Mouse (Mus musculus) forebrain, embryonic 13.5 days (tissue): ENCODE measurements around the gene Rsph4a. TPM values are rescaled to one million over a fixed set of nuclear protein-coding genes. Genes with fewer than 3 reads are reported as not detected.

Experiments
- ATAC-seq: fragments of 200-750 bp; cut with Nextera tagmentation; 2 replicates; pipeline ENCODE4 v1.8.0; 2017
- H3K27ac ChIP-seq: fragments of 300-500 bp; sonication (generic); 2 replicates; pipeline ENCODE4 v1.5.1; 2015; ENCODE audit warnings: inconsistent platforms, mild to moderate bottlenecking, moderate library complexity
- H3K27me3 ChIP-seq: fragments of 300-500 bp; sonication (generic); 2 replicates; pipeline ENCODE4 v1.6.1; 2015; ENCODE audit warnings: mild to moderate bottlenecking, inconsistent platforms
- H3K36me3 ChIP-seq: fragments of 300-500 bp; sonication (generic); 2 replicates; pipeline ENCODE4 v1.6.1; 2015; ENCODE audit warnings: mild to moderate bottlenecking, inconsistent platforms; ENCODE audit not compliant: poor library complexity, severe bottlenecking
- H3K4me1 ChIP-seq: fragments of 300-500 bp; sonication (generic); 2 replicates; pipeline ENCODE4 v1.6.1; 2015; ENCODE audit warnings: inconsistent platforms
- H3K4me2 ChIP-seq: fragments of 300-500 bp; sonication (generic); 2 replicates; pipeline ENCODE4 v1.6.1; 2015; ENCODE audit warnings: inconsistent platforms, mild to moderate bottlenecking, moderate library complexity
- H3K4me3 ChIP-seq: fragments of 300-500 bp; sonication (generic); 2 replicates; pipeline ENCODE4 v1.5.1; 2015; ENCODE audit warnings: mild to moderate bottlenecking, inconsistent platforms
- H3K9ac ChIP-seq: fragments of 300-500 bp; sonication (generic); 2 replicates; pipeline ENCODE4 v1.6.1; 2015; ENCODE audit warnings: mild to moderate bottlenecking, inconsistent platforms
- H3K9me3 ChIP-seq: fragments of 300-500 bp; sonication (generic); replicated peaks from 2 replicates; pipeline ENCODE4 v1.6.1; 2016; ENCODE audit warnings: inconsistent platforms
- WGBS: fragments of 180-500 bp; shearing (Covaris S2); methylation state at CpG from one replicate; pipeline ENCODE4 v1.1.7; 2015; 5-methylcytosine and 5-hydroxymethylcytosine counted together
- polyA plus RNA-seq: library from polyadenylated mRNA; unstranded; fragments of >200 nt; fragmentation: Nextera tagmentation; extraction: Ambion mirVana; gene quantifications from 2 replicates; pipeline ENCODE4 v1.2.1, GENCODE M21; 2015

Gene Rsph4a
- polyA plus RNA-seq, 1 experiment from 2014 or later = 0.34 TPM

DNA sequence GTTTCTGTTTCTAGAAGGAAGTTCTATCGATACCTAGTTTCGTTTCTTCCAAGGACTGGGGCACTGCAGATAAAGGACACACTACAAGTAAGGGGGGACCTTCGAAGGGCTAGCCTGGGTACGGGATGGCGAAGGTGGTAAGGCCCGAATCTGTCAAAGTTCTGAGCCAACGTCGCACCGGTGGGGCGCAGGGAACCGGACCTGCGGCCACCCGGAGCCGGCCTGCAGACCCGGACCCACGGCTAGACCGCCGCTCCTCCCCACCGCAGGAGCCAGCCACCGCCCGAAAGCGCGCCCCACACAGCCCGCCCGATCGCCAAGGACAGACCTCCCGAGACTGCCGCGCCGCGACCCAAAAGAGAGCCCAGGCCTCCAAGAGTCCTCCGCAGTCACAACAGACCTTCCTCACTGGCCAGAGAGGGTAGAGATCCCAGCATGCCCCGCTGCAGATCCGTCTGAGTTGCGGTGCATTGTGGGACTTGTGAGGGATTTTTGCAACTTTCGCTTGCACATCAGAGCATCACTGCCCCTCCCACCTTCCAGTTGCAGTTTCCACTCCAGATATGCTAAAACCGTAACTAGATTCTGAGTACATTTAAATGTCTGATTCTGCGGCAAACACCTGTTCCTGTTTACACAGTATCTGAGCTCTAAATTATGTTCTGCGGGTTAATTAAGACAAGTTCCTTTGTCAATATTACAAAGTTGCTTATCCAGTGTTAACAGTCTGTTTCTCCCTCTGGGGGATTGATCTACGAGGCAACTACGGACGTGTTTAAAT, 46.1 kb downstream of the Rsph4a start, which contains the start of gene Zup1:
Gene Zup1, minus strand, starts transcription at position 467 of the 781 bp plus-strand sequence.
- WGBS = 3% methylated on average over 42 of the region's 42 CpGs
- Histone ChIP-seq H3K9ac (peak within 1 kb of the TSS; percentile 96), H3K27ac (peak within 1 kb of the TSS; percentile 69; the same call in 1 of the 2 replicates), H3K36me3 (peaks cover 12% of the 10 kb centered on the region; the same call in 1 of the 2 replicates), H3K4me1 (peaks cover 22% of the 10 kb centered on the region), H3K4me3 (peak within 1 kb of the TSS; percentile 90), H3K4me2 (peak within 1 kb of the TSS; percentile 68), H3K9me3 (no peaks in the 10 kb centered on the region), H3K27me3 (no peaks in the 10 kb centered on the region)
- peak; percentile 97 for ATAC-seq

DNA sequence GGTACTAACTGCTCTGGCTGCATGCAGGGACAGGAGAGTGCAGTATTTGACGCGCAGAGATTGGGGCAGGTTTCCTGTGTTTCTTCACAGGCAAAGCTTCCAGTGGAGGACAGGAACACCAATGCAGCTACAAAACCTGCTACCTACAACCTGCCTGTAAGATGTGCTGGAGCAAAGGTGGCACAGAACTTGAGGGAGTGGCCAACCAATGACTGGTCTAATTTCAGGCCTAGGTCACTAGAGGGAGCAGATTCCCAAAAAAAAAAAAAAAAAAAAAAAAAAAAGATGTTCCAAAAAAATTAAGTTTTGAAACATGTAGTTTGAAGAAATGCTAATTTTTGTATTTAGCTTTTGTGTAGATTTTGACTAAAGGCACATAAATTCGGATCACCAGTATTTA, 47.6 kb downstream of the Rsph4a start:
- Histone ChIP-seq H3K4me2 (no peak overlapping the region), H3K9me3 (no peaks in the 10 kb centered on the region), H3K9ac (no peak overlapping the region), H3K27ac (no peak overlapping the region), H3K4me1 (peaks cover 22% of the 10 kb centered on the region), H3K36me3 (peaks cover 8% of the 10 kb centered on the region; the same call in 1 of the 2 replicates), H3K4me3 (no peak overlapping the region), H3K27me3 (no peaks in the 10 kb centered on the region)
- WGBS = 83% methylated on average over 3 of the region's 3 CpGs
- ATAC-seq = no peak

Other genes starting within 250 kb of the Rsph4a start
- gene Sult3a2, start 118.4 kb upstream of the Rsph4a start, polyA plus RNA-seq = not detected in 2 replicates
- not detected in 2 replicates for gene Sult3a1, start 47.4 kb upstream of the Rsph4a start, polyA plus RNA-seq
- gene Zup1, start 46.2 kb downstream of the Rsph4a start, polyA plus RNA-seq = 25.1 and 27.5 TPM in 2 replicates
- 144 and 170 TPM in 2 replicates for gene Rwdd1, start 114.5 kb downstream of the Rsph4a start, polyA plus RNA-seq
- gene Trappc3l, start 132.5 kb downstream of the Rsph4a start, polyA plus RNA-seq = not detected in 2 replicates
- gene Calhm4, start 139.2 kb downstream of the Rsph4a start, polyA plus RNA-seq = not detected in 2 replicates
- gene Calhm5, start 191.4 kb downstream of the Rsph4a start, polyA plus RNA-seq = 0.18 and 0.28 TPM in 2 replicates
- gene Calhm6, start 222.9 kb downstream of the Rsph4a start, polyA plus RNA-seq = 0.21 and 0.33 TPM in 2 replicates